Mouse (Mus musculus) C2C12 (cell line): ENCODE results near the gene Rnpep.

ENCODE experiments used
- CTCF ChIP-seq: IDR thresholded peaks from one replicate; pipeline ENCODE4 v1.5.1; 2011; ENCODE audit not compliant: control insufficient read depth, insufficient read depth, insufficient read length
- MAX ChIP-seq: IDR thresholded peaks from one replicate; pipeline ENCODE4 v1.6.1; 2011; ENCODE audit warnings: mild to moderate bottlenecking, control low read depth

DNA sequence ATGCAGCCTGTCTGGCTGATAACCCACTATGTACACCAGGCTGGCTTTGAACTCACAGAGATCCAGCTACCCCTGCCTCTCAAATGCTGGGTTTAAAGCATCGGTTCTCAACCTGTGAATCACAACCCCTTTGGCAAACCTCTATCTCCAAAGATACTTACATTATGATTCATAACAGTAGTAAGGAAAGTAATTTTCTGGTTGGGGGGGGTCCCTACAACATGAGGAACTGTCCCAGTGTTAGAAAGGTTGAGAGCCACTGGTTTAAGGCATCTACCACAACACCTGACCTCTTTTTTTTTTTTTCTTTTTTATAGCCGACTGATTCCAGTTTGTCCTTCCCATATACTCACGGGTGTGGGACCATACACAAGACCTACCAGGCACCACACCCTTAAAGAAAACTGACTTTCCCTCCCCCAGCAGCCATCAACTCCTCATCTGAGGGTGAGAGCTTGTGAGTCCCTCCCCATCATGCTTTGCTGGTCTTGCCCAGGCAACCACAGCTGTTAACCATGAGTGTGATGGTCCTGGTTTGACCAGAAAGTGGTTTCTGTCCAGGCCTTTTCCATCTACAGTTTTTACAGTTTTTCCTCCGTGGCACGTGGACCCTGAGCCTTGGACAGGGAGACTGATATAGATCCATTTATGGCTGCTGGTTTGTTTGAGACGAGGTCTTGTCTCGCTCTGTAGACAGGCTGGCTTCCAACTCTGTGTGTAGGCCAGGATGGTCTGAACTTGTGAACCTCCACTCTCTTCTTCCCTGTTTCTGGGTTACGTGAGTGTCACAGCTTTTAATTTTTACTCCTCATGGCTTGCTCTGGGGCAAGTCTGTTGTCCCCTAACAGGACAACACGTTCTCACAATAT is 69.9 kb downstream of the Rnpep start:
- no peak for TF ChIP-seq CTCF
- TF ChIP-seq MAX = no peak
